Mouse (Mus musculus) embryo, embryonic 10 days (tissue): ENCODE measurements around the gene Proz.

Experiments
- DNase-seq: peaks from one replicate; pipeline ENCODE4 v3.0.0-alpha.2; 2015; ENCODE audit warnings: low spot score

Gene Proz

GRCm38 (mm10) chr8:13107990-13108638 is 47.4 kb downstream of the Proz start:
- no peak for DNase-seq

GRCm38 (mm10) chr8:13108967-13109366 is 48.3 kb downstream of the Proz start:
- DNase-seq: no peak

GRCm38 (mm10) chr8:13109416-13109960 is 48.8 kb downstream of the Proz start:
- no peak for DNase-seq

- DNase-seq: no peak
These were observed 51.2 kb downstream of the Proz start for GRCm38 (mm10) chr8:13111917-13112316.

GRCm38 (mm10) chr8:13113232-13113631 is 52.5 kb downstream of the Proz start:
- DNase-seq: no peak

DNA sequence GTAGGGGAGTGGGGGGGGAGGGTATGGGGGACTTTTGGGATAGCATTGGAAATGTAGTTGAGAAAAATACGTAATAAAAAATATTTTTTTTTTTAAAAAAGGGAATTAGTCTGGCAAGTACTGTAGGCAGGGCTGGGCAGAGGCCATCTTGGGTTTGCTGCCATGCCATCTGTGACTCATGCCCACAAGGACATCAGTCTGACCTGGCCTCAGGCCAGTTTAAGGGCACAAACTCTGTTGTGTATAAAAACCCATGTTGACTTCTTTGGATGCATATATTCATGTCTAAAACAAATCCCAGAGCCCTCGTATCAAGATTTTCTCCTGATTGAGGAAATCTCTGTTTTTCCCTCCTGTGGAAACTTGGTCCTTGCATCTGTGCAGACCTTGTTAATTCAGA is 56.4 kb downstream of the Proz start:
- DNase-seq: no peak

GRCm38 (mm10) chr8:13118516-13118915 is 57.8 kb downstream of the Proz start:
- DNase-seq: no peak

- DNase-seq: no peak
These were observed 60.4 kb downstream of the Proz start for GRCm38 (mm10) chr8:13120882-13121665.

DNA sequence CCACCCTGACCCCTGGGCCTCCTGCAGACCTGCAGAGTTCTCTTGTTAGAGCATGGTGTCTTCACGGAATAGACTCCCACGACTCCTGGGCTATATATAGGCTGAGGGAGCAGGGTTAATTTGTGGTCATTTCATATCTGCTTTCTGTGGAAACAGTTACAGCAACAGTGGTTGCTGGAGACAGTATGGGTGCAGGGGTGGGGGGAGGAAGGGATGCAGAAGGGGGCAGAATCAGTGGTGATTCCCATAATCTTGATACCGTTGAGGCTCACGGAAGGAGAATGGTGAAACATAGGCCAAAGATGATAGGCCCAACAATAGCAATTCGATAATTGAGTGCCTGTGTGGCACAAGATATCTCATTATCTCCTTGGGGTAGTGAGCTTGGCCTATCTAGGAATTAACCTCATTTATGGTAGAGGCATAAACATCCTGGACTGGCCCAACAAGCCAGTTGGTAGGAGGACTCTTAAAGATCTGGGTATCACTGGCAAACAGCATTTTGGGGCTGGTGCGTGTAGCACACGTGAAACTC is 62.2 kb downstream of the Proz start:
- DNase-seq: no peak

DNA sequence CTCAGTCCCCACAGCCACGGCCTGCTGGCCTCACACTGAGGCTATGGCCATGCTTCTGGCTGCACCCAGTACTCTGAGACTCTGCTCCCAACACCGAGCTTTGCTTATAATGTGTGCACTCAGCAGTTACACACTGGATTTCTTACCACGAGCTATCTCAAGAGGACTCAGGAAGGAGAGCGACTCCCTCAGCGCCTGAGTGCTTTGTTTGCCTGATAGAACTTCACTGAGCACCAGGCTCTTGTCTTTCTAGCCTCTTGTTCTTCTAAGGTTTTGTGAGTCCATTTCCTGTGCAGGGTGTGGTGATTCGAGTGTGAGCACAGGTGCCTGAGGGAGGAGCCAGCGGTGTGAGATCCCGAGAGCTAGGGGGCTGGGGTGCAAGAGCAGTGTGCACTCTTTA is 64.2 kb downstream of the Proz start:
- no peak for DNase-seq
